Mouse (Mus musculus): Measurements from ENCODE around the gene Fgfr2. TPM values are rescaled to one million over a fixed set of nuclear protein-coding genes. Genes with fewer than 3 reads are reported as not detected.
A peak's percentile ranks its signal among the peaks of the same experiment; 100 is the strongest.

Gene Fgfr2
- polyA plus RNA-seq, 1 experiment, result 12.0 TPM

GRCm38 (mm10) chr7:130930401-130930800 is 2192.7 kb downstream of the Fgfr2 start:
- H3K27ac ChIP-seq (replicated peaks; ENCODE audit: low read depth, low read length), result no peak overlapping the region
- no peak overlapping the region for H3K4me3 ChIP-seq (ENCODE audit: insufficient read depth, low read depth, low read length)
- H3K4me1 ChIP-seq (ENCODE audit: control insufficient read depth, insufficient read depth, insufficient read length, low read length), result no peaks in the 10 kb centered on the region

- no peak overlapping the region; the same call in 1 of the 2 replicates for H3K27ac ChIP-seq (replicated peaks; ENCODE audit: low read depth, low read length)
- no peak overlapping the region for H3K4me3 ChIP-seq (ENCODE audit: insufficient read depth, low read depth, low read length)
- H3K4me1 ChIP-seq (ENCODE audit: control insufficient read depth, insufficient read depth, insufficient read length, low read length), result no peaks in the 10 kb centered on the region; the same call in 1 of the 2 replicates
Measured at GRCm38 (mm10) chr7:130922981-130923731, 2200.0 kb downstream of the Fgfr2 start.

GRCm38 (mm10) chr7:130918260-130918659 is 2204.9 kb downstream of the Fgfr2 start:
- peak overlapping the region; percentile 68; the same call in 1 of the 2 replicates for H3K27ac ChIP-seq (replicated peaks; ENCODE audit: low read depth, low read length)
- H3K4me3 ChIP-seq (ENCODE audit: insufficient read depth, low read depth, low read length), result no peak overlapping the region
- no peaks in the 10 kb centered on the region for H3K4me1 ChIP-seq (ENCODE audit: control insufficient read depth, insufficient read depth, insufficient read length, low read length)

DNA sequence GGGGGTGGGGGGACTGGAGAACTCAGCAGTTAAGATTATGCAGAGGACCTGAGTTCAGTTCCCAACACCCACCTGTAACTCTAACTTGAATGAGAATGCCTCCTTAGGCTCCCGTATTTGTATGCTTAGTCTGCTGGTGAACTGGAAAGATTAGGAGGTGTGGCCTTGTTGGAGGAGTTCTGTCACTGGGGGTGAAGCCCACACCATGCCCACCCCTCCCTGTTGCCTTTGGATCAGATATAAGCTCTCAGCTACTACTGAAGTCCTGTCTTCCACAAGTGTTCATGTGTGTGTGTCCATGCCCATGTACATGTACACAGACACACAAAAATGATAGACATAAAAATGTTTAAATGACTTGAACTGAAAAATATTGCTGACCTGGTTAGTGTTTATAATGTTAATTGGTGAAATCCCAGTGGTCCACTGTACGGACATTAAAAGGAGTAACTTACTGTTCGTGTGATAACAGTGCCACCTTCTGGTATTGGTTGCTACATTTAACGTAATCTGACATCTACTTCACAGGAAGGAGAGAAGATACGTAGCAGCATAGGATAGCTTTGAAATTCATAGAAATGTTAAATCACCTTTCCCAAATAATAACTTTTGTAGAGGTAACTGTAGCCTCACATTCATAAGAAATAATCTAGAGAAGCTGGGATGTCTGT is 2208.3 kb downstream of the Fgfr2 start:
- H3K4me1 ChIP-seq (ENCODE audit: control insufficient read depth, insufficient read depth, insufficient read length, low read length), result no peaks in the 10 kb centered on the region; the same call in 1 of the 2 replicates
- no peak overlapping the region for H3K4me3 ChIP-seq (ENCODE audit: insufficient read depth, low read depth, low read length)
- H3K27ac ChIP-seq (replicated peaks; ENCODE audit: low read depth, low read length), result no peak overlapping the region

DNA sequence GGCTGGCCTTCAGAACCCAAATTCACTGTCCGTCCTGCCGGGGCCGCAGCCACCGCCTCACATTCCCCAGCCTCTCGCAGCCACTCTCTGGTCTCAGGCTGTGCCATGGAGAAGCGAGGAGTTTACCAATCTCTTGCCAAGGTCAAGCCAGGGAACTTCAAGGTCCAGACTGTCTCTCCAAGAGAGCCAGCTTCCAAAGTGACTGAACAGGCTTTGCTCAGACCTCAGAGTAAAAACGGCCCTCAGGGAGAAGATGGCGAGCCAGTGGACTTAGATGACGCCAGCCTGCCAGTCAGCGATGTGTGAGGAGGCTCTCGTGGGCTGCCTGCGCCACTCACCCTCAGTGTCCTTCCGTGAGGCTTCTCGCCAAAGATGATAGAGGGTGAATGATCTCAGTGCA is 2212.3 kb downstream of the Fgfr2 start:
- Histone ChIP-seq H3K4me1 (ENCODE audit: control insufficient read depth, insufficient read depth, insufficient read length, low read length) (no peaks in the 10 kb centered on the region; the same call in 1 of the 2 replicates), H3K4me3 (ENCODE audit: insufficient read depth, low read depth, low read length) (no peak overlapping the region), H3K27ac (replicated peaks; ENCODE audit: low read depth, low read length) (peak overlapping the region; percentile 76)

DNA sequence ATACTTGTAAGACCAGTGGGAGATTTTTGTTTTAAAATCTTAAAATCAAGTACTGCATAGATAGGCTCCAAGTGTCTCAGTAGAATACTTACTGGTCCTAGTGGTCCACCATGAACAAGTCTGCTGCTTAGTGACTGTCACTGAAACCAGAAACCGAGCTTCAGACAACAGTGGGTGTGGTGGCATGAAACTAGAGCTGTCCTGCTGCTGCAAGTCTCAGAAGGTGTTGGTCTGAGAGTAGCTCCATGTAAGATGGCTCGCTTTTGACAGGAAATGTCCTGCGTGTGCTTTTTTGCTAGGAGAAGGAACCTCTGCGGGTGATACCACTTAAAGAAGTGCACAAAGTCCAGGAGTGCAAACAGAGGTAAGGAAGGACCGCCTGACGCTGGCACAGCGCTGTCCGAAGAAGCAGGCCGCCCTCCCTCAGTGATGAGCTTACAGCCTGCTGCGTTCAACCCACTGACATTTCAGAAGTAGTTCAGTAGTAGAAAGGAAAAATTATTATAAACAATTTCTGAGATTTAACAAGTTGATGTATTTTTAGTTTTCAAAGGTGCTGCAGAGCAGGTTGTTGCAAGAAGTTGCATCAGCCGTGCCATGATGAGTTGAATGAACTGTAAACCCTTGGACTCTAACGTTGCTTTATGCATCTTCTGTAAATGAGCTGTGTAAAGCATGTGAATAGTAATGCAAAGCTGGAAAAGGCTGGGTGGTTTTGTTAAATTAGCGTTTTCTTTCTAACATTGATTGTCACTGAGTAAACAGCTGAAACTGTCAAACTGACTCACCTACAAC is 2218.4 kb downstream of the Fgfr2 start:
- no peak overlapping the region for H3K27ac ChIP-seq (replicated peaks; ENCODE audit: low read depth, low read length)
- no peaks in the 10 kb centered on the region for H3K4me1 ChIP-seq (ENCODE audit: control insufficient read depth, insufficient read depth, insufficient read length, low read length)
- H3K4me3 ChIP-seq (ENCODE audit: insufficient read depth, low read depth, low read length), result no peak overlapping the region

DNA sequence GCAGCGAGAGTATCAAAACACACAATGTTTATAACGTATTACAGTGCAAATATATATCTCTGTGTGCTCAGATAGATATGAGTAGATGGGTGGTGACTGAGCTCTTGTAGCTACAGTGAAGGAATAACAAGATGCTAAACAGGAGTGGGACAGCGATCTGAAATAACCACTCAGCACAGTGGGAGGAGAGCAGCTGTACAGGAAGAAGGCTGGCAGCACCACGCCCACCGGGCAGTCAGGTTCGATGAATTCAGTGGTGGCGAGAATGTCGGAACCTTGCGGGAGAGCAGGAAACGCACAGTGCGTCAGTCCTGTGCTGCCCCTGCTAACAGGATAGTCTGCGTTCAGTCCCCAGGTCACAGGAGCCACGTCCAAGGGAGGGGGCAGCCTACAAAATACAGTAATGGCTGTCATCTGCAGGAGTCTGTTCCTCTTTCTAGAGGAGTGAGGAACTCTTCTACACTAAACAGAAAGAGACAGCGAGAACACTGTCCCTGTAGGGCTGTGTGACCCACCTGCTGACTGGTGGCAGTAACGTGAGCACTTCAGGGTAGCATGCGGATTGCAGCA is 2219.6 kb downstream of the Fgfr2 start:
- H3K4me3 ChIP-seq (ENCODE audit: insufficient read depth, low read depth, low read length), result peak overlapping the region; percentile 40
- peak overlapping the region; percentile 65 for H3K27ac ChIP-seq (replicated peaks; ENCODE audit: low read depth, low read length)
- no peaks in the 10 kb centered on the region for H3K4me1 ChIP-seq (ENCODE audit: control insufficient read depth, insufficient read depth, insufficient read length, low read length)

- H3K4me3 ChIP-seq (ENCODE audit: insufficient read depth, low read depth, low read length), result no peak overlapping the region
- H3K27ac ChIP-seq (replicated peaks; ENCODE audit: low read depth, low read length), result no peak overlapping the region
- H3K4me1 ChIP-seq (ENCODE audit: control insufficient read depth, insufficient read depth, insufficient read length, low read length), result no peaks in the 10 kb centered on the region
Measured at GRCm38 (mm10) chr7:130902929-130903328, 2220.2 kb downstream of the Fgfr2 start.

- Histone ChIP-seq H3K4me3 (ENCODE audit: insufficient read depth, low read depth, low read length) (no peak overlapping the region), H3K27ac (replicated peaks; ENCODE audit: low read depth, low read length) (peak overlapping the region; percentile 42; the same call in 1 of the 2 replicates), H3K4me1 (ENCODE audit: control insufficient read depth, insufficient read depth, insufficient read length, low read length) (no peaks in the 10 kb centered on the region)
Measured at GRCm38 (mm10) chr7:130900233-130900848, 2222.8 kb downstream of the Fgfr2 start.

- no peak overlapping the region for H3K4me3 ChIP-seq (ENCODE audit: insufficient read depth, low read depth, low read length)
- no peak overlapping the region for H3K27ac ChIP-seq (replicated peaks; ENCODE audit: low read depth, low read length)
- no peaks in the 10 kb centered on the region for H3K4me1 ChIP-seq (ENCODE audit: control insufficient read depth, insufficient read depth, insufficient read length, low read length)
Measured at GRCm38 (mm10) chr7:130898373-130898772, 2224.8 kb downstream of the Fgfr2 start.

GRCm38 (mm10) chr7:130897201-130897600 is 2225.9 kb downstream of the Fgfr2 start:
- no peak overlapping the region for H3K4me3 ChIP-seq (ENCODE audit: insufficient read depth, low read depth, low read length)
- no peak overlapping the region for H3K27ac ChIP-seq (replicated peaks; ENCODE audit: low read depth, low read length)
- H3K4me1 ChIP-seq (ENCODE audit: control insufficient read depth, insufficient read depth, insufficient read length, low read length), result 0 out of 2 replicates have a peak, but pooled peaks cover 3% of the 10 kb centered on the region

DNA sequence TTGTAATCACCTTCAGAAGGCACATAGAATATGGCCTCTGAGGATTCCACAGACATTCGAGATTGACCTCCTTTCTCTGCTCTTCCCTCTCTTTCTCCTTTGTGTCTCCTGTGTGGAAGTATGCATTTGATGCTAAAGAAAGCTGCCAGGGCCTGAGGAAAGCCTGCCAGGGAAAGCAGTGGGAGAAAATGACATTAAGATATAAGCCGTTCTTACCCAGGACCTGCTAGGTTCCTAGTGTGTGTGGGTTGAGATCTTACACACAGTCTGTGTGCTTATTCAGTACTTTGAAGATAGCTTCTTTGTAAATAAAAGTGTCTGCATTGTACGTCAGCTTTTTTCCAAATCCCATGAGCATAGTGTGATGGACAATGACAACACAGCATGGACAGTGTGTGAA is 2227.1 kb downstream of the Fgfr2 start:
- Histone ChIP-seq H3K27ac (replicated peaks; ENCODE audit: low read depth, low read length) (no peak overlapping the region), H3K4me1 (ENCODE audit: control insufficient read depth, insufficient read depth, insufficient read length, low read length) (0 out of 2 replicates have a peak, but pooled peaks cover 3% of the 10 kb centered on the region), H3K4me3 (ENCODE audit: insufficient read depth, low read depth, low read length) (no peak overlapping the region)

GRCm38 (mm10) chr7:130895618-130895945 is 2227.6 kb downstream of the Fgfr2 start:
- no peak overlapping the region for H3K4me3 ChIP-seq (ENCODE audit: insufficient read depth, low read depth, low read length)
- no peak overlapping the region for H3K27ac ChIP-seq (replicated peaks; ENCODE audit: low read depth, low read length)
- H3K4me1 ChIP-seq (ENCODE audit: control insufficient read depth, insufficient read depth, insufficient read length, low read length), result 0 out of 2 replicates have a peak, but pooled peaks cover 3% of the 10 kb centered on the region

GRCm38 (mm10) chr7:130894931-130895617 is 2228.1 kb downstream of the Fgfr2 start:
- Histone ChIP-seq H3K27ac (replicated peaks; ENCODE audit: low read depth, low read length) (no peak overlapping the region), H3K4me1 (ENCODE audit: control insufficient read depth, insufficient read depth, insufficient read length, low read length) (0 out of 2 replicates have a peak, but pooled peaks cover 3% of the 10 kb centered on the region), H3K4me3 (ENCODE audit: insufficient read depth, low read depth, low read length) (no peak overlapping the region)
